Mouse (Mus musculus): Measurements from ENCODE around the gene Pitpnb. TPM values are rescaled to one million over a fixed set of nuclear protein-coding genes. Genes with fewer than 3 reads are reported as not detected.
A peak's percentile ranks its signal among the peaks of the same experiment; 100 is the strongest.

Gene Pitpnb
- total and polyA plus RNA-seq, 2 experiments from 2014 or later: 9.0 to 79.9 TPM

DNA sequence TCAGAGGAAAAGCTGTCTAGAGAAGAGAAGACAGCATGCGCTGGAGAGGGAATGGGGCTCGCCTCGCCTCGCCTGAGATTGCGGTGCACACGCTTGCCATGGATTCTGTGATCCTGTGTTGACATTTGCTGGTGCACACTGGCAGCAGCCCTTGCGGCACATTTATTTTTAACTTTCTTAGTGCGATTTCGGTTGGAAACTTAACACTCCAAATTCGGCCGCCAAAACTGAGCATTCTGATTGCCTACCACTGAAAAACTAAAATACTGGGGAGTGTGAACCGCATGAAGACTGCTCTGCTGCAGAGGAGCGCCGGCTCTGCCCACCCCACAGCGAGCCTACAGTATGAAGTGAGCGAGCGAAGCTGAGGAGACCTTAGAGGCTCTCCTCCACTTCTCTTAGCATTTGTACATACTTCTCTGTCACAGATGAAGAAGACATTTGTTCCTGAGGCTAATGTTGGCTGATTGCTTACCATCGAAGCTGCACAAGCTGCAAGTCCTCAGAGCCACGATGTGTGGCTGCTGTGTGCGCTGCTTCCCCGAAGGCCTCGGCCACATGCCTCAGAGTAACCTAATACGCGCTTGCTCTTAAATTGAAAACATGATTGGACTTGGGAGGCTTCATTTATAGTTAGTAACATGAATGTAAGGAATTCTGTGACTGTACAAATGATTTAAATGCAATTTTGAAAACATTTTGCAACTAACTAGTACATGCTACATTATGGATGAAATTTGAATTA, 45.9 kb downstream of the Pitpnb start:
- H3K27ac ChIP-seq: no peak overlapping the region
- no peak for TF ChIP-seq CTCF (IDR thresholded peaks at IDR 0.05; ENCODE audit: low read depth)
- H3K9ac ChIP-seq (replicated peaks; ENCODE audit: low read length): no peak overlapping the region
- peaks cover 57% of the 10 kb centered on the region for H3K36me3 ChIP-seq (ENCODE audit: insufficient read depth, low read length)
- H3K9me3 ChIP-seq (ENCODE audit: low read length): no peaks in the 10 kb centered on the region
- H3K27me3 ChIP-seq (ENCODE audit: insufficient read depth, low read length): no peaks in the 10 kb centered on the region
- H3K4me2 ChIP-seq (ENCODE audit: low read depth, low read length): no peak overlapping the region
- H3K4me1 ChIP-seq (ENCODE audit: insufficient read depth, low read length): no peaks in the 10 kb centered on the region
- DNase-seq (ENCODE audit: low spot score) (no peak), ATAC-seq (no peak)
- WGBS: 89% methylated on average over 24 of the region's 24 CpGs
- H3K4me3 ChIP-seq (ENCODE audit: low read length): no peak overlapping the region

DNA sequence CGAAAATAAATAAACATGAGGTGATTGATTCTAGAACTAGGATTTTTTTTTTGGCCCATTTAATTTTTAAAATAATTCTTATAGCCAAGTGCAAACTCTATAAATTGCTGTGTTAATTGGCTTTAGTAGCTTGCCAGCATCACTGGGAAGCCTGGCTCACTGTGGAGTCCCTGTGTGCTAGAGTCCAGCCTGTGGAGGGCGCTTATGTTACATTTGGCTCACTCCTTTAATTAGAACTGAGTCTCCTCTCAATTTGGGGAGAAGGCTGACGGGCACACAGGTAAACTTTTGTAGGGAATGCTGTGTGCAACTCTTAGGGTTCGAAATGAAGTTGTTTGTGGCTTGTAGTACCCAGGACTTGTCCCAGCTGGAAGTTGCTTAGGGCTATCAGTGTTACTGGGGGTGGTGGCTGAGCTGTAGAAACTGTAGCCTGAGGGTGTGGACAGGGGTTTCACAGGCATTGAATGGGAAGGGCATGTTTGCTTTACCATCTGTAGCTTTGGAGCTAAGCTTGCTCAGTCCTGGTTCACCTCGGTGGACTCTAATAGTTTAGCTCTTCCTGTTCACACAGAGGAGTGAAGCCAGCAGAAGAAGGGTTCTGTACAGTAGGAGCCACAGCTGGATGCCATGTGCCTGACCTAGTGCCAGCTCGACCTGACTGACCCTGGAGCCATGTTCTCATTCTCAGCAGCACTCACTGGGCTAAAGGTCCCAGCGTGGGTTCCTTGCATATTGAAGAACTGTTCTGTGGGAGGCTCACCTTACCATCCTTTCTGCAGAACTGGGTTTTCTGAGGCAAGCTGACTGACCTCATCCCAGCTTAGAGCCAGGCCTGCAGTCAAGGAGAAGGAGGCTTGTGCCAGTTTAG, 47.8 kb downstream of the Pitpnb start:
- DNase-seq (ENCODE audit: low spot score): peak; percentile 51
- Histone ChIP-seq H3K27ac (no peak overlapping the region), H3K36me3 (ENCODE audit: insufficient read depth, low read length) (peaks cover 39% of the 10 kb centered on the region), H3K27me3 (ENCODE audit: insufficient read depth, low read length) (no peaks in the 10 kb centered on the region), H3K9me3 (ENCODE audit: low read length) (no peaks in the 10 kb centered on the region), H3K4me1 (ENCODE audit: insufficient read depth, low read length) (no peaks in the 10 kb centered on the region), H3K4me3 (ENCODE audit: low read length) (no peak overlapping the region), H3K4me2 (ENCODE audit: low read depth, low read length) (no peak overlapping the region), H3K9ac (replicated peaks; ENCODE audit: low read length) (no peak overlapping the region)
- TF ChIP-seq CTCF (IDR thresholded peaks at IDR 0.05; ENCODE audit: low read depth): peak; percentile 50
- 71% methylated on average over 7 of the region's 7 CpGs for WGBS
- ATAC-seq: no peak

DNA sequence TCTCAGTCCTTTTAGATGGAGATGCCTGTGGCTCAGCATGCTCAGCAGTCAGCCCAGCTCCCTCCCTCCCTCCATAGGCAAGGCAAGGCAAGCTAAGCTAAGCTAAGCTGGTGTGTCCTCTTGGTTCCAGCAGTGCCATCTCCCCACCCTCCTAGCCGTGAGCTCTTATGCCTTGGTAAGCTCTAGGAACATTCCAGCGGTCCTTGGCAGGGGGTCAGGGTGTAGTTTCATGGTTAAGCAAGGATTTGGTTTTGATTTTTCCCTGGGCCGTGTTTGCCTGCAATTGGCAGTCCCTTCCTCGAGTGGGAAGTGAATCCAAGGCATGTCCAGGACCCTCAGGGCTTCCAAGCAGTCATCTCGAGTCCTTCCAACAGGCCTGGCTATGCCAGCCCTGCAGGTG, 52.8 kb downstream of the Pitpnb start:
- H3K9me3 ChIP-seq (ENCODE audit: low read length): no peaks in the 10 kb centered on the region
- H3K4me3 ChIP-seq (ENCODE audit: low read length): no peak overlapping the region
- no peaks in the 10 kb centered on the region for H3K27me3 ChIP-seq (ENCODE audit: insufficient read depth, low read length)
- H3K4me2 ChIP-seq (ENCODE audit: low read depth, low read length): no peak overlapping the region
- peaks cover 41% of the 10 kb centered on the region for H3K36me3 ChIP-seq (ENCODE audit: insufficient read depth, low read length)
- DNase-seq (ENCODE audit: low spot score) (no peak), ATAC-seq (no peak)
- H3K4me1 ChIP-seq (ENCODE audit: insufficient read depth, low read length): no peaks in the 10 kb centered on the region
- no peak overlapping the region for H3K9ac ChIP-seq (replicated peaks; ENCODE audit: low read length)
- TF ChIP-seq CTCF (IDR thresholded peaks at IDR 0.05; ENCODE audit: low read depth): no peak
- 76% methylated on average over 5 of the region's 5 CpGs for WGBS
- no peak overlapping the region for H3K27ac ChIP-seq

- Histone ChIP-seq H3K9me3 (ENCODE audit: low read length) (no peaks in the 10 kb centered on the region), H3K27ac (no peak overlapping the region), H3K27me3 (ENCODE audit: insufficient read depth, low read length) (no peaks in the 10 kb centered on the region), H3K9ac (replicated peaks; ENCODE audit: low read length) (no peak overlapping the region), H3K36me3 (ENCODE audit: insufficient read depth, low read length) (peaks cover 17% of the 10 kb centered on the region; the same call in 1 of the 2 replicates), H3K4me1 (ENCODE audit: insufficient read depth, low read length) (peaks cover 15% of the 10 kb centered on the region), H3K4me2 (ENCODE audit: low read depth, low read length) (no peak overlapping the region), H3K4me3 (ENCODE audit: low read length) (no peak overlapping the region)
- no peak for ATAC-seq
- TF ChIP-seq CTCF (IDR thresholded peaks at IDR 0.05; ENCODE audit: low read depth): no peak
- no peak for DNase-seq (ENCODE audit: low spot score)
- 58% methylated on average over 10 of the region's 10 CpGs for WGBS
These were observed 60.3 kb downstream of the Pitpnb start for GRCm38 (mm10) chr5:111390911-111391310.

GRCm38 (mm10) chr5:111391485-111391884, 60.9 kb downstream of the Pitpnb start:
- DNase-seq (ENCODE audit: low spot score) (no peak), ATAC-seq (no peak)
- Histone ChIP-seq H3K27ac (no peak overlapping the region), H3K27me3 (ENCODE audit: insufficient read depth, low read length) (no peaks in the 10 kb centered on the region), H3K4me3 (ENCODE audit: low read length) (no peak overlapping the region), H3K9ac (replicated peaks; ENCODE audit: low read length) (no peak overlapping the region), H3K4me1 (ENCODE audit: insufficient read depth, low read length) (peaks cover 15% of the 10 kb centered on the region), H3K36me3 (ENCODE audit: insufficient read depth, low read length) (peaks cover 15% of the 10 kb centered on the region; the same call in 1 of the 2 replicates), H3K9me3 (ENCODE audit: low read length) (no peaks in the 10 kb centered on the region), H3K4me2 (ENCODE audit: low read depth, low read length) (no peak overlapping the region)
- 84% methylated on average over 6 of the region's 6 CpGs for WGBS
- TF ChIP-seq CTCF (IDR thresholded peaks at IDR 0.05; ENCODE audit: low read depth): no peak

DNA sequence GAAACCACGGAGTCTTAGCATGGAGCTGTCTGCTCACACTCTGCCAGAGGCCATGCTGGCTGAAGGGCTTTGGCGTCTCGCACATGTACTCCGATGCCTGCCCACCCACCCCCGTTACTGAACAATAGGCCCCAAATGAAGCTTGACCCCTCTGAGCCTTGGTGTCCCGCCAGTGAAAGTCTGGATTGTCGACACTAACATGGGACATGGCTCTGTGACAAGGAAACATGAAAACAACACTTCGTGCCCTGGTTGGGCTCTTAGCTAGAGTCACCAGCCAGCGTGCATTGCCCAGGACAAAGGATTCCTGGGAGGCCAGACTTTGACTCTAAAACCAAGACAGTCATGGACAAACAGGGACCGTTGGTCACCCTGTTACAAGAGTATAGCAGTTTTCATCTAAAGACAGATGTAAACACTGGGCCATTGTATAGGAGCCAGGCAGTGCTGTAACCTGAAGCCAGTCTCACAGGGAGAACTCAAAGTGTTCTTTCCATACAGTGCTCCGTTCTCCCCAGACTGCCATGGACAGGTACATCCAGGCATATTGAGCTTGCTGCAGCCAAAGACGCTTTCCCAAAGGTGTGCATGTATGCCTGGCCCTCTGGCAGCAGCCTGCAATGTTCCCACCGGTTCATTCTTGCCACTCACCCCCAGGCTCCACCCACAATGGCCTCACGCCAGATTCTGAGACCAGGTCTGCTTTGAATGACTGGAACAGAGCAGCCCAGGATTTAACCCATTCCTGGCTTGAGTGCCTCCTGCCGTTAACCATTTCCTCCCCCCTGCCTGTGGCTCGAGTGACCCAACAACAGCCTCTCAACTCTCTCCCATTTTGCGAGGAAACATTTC, 63.0 kb downstream of the Pitpnb start:
- H3K36me3 ChIP-seq (ENCODE audit: insufficient read depth, low read length): peaks cover 3% of the 10 kb centered on the region; the same call in 1 of the 2 replicates
- peak; percentile 92 for DNase-seq (ENCODE audit: low spot score)
- no peaks in the 10 kb centered on the region for H3K27me3 ChIP-seq (ENCODE audit: insufficient read depth, low read length)
- H3K4me2 ChIP-seq (ENCODE audit: low read depth, low read length): peak overlapping the region; percentile 51
- H3K9ac ChIP-seq (replicated peaks; ENCODE audit: low read length): no peak overlapping the region
- no peak for TF ChIP-seq CTCF (IDR thresholded peaks at IDR 0.05; ENCODE audit: low read depth)
- 10% methylated on average over 17 of the region's 17 CpGs for WGBS
- peak; percentile 82 for ATAC-seq
- peaks cover 15% of the 10 kb centered on the region for H3K4me1 ChIP-seq (ENCODE audit: insufficient read depth, low read length)
- no peak overlapping the region for H3K4me3 ChIP-seq (ENCODE audit: low read length)
- H3K9me3 ChIP-seq (ENCODE audit: low read length): no peaks in the 10 kb centered on the region
- H3K27ac ChIP-seq: peak overlapping the region; percentile 73
